Mouse (Mus musculus) gastrocnemius, postnatal 4 days (tissue): ENCODE results near the gene Serpine3. TPM values are rescaled to one million over a fixed set of nuclear protein-coding genes. Genes with fewer than 3 reads are reported as not detected.

ENCODE experiments used
- DNase-seq, 2 experiments: peaks; one replicate each; pipeline ENCODE4 v3.0.0; 2021 to 2022; ENCODE audit warnings: low spot score in 2 of 2, mixed read lengths in 2 of 2
- total RNA-seq, 2 experiments: library from RNA; stranded (reverse); gene quantifications; 2 replicates each; pipeline ENCODE4 v1.2.3; 2021

The Serpine3 gene
- total RNA-seq, 2 experiments from 2014 or later = not detected

GRCm38 (mm10) chr14:62735646-62736045 lies 72.2 kb downstream of the Serpine3 start:
- DNase-seq = no peak

Other genes starting within 250 kb of the Serpine3 start
- under 1 TPM in 1 of 2 experiments, not detected in 1; 0.12 TPM for gene Gucy1b2, start 207.4 kb upstream of the Serpine3 start, total RNA-seq
- 1 to 10 TPM; 4.1 to 4.3 TPM for gene Fam124a, start 107.9 kb upstream of the Serpine3 start, total RNA-seq
- gene Gm4131, start 96.7 kb upstream of the Serpine3 start, total RNA-seq = not detected
- 10 to 100 TPM; 24.0 to 27.2 TPM for gene Ints6, start 97.5 kb downstream of the Serpine3 start, total RNA-seq
- 10 to 100 TPM; 12.4 to 14.0 TPM for gene Wdfy2, start 174.0 kb downstream of the Serpine3 start, total RNA-seq